Mouse (Mus musculus) liver, embryonic 12.5 days (tissue): ENCODE results near the gene Ptp4a2. TPM values are rescaled to one million over a fixed set of nuclear protein-coding genes. Genes with fewer than 3 reads are reported as not detected.
A peak's percentile ranks its signal among the peaks of the same experiment; 100 is the strongest.

Source experiments
- ATAC-seq: fragments of 200-750 bp; cut with Nextera tagmentation; 2 replicates; pipeline ENCODE4 v1.8.0; 2017; ENCODE audit warnings: moderate number of reproducible peaks, mild to moderate bottlenecking, moderate library complexity
- H3K27ac ChIP-seq: fragments of 300-500 bp; sonication (generic); 2 replicates; pipeline ENCODE4 v1.5.1; 2016; ENCODE audit warnings: mild to moderate bottlenecking
- H3K27me3 ChIP-seq: fragments of 300-500 bp; sonication (generic); replicated peaks from 2 replicates; pipeline ENCODE4 v1.6.1; 2016; ENCODE audit warnings: mild to moderate bottlenecking, moderate library complexity
- H3K36me3 ChIP-seq: fragments of 300-500 bp; sonication (generic); 2 replicates; pipeline ENCODE4 v1.6.1; 2016; ENCODE audit warnings: mild to moderate bottlenecking, moderate library complexity
- H3K4me1 ChIP-seq: fragments of 300-500 bp; sonication (generic); 2 replicates; pipeline ENCODE4 v1.6.1; 2016
- H3K4me2 ChIP-seq: fragments of 300-500 bp; sonication (generic); 2 replicates; pipeline ENCODE4 v1.6.1; 2016; ENCODE audit warnings: mild to moderate bottlenecking, moderate library complexity
- H3K4me3 ChIP-seq: fragments of 300-500 bp; sonication (generic); 2 replicates; pipeline ENCODE4 v1.5.1; 2016; ENCODE audit warnings: mild to moderate bottlenecking, moderate library complexity
- H3K9ac ChIP-seq: fragments of 300-500 bp; sonication (generic); 2 replicates; pipeline ENCODE4 v1.6.1; 2016; ENCODE audit warnings: mild to moderate bottlenecking, moderate library complexity
- H3K9me3 ChIP-seq: fragments of 300-500 bp; sonication (generic); replicated peaks from 2 replicates; pipeline ENCODE4 v1.6.1; 2016; ENCODE audit warnings: mild to moderate bottlenecking, moderate library complexity
- WGBS: fragments of 180-500 bp; shearing (Covaris S2); methylation state at CpG from one replicate; pipeline ENCODE4 v1.1.7; 2016; ENCODE audit not compliant: insufficient replicate concordance; 5-methylcytosine and 5-hydroxymethylcytosine counted together
- polyA plus RNA-seq: library from polyadenylated mRNA; unstranded; fragments of >200 nt; fragmentation: Nextera tagmentation; extraction: Ambion mirVana; gene quantifications from 2 replicates; pipeline ENCODE4 v1.2.1, GENCODE M21; 2016

Gene Ptp4a2
- polyA plus RNA-seq, 1 experiment from 2014 or later: 229 TPM

GRCm38 (mm10) chr4:129805059-129805458, 6.0 kb upstream of the Ptp4a2 start:
- H3K4me1 ChIP-seq: peaks cover 5% of the 10 kb centered on the region; the same call in 1 of the 2 replicates
- no peak for ATAC-seq
- H3K4me3 ChIP-seq: no peak overlapping the region
- no peak overlapping the region for H3K27ac ChIP-seq
- no peaks in the 10 kb centered on the region for H3K9me3 ChIP-seq
- H3K27me3 ChIP-seq: peaks cover 21% of the 10 kb centered on the region
- no peak overlapping the region for H3K9ac ChIP-seq
- 71% methylated on average over 3 of the region's 3 CpGs for WGBS
- no peaks in the 10 kb centered on the region for H3K36me3 ChIP-seq
- H3K4me2 ChIP-seq: no peak overlapping the region

DNA sequence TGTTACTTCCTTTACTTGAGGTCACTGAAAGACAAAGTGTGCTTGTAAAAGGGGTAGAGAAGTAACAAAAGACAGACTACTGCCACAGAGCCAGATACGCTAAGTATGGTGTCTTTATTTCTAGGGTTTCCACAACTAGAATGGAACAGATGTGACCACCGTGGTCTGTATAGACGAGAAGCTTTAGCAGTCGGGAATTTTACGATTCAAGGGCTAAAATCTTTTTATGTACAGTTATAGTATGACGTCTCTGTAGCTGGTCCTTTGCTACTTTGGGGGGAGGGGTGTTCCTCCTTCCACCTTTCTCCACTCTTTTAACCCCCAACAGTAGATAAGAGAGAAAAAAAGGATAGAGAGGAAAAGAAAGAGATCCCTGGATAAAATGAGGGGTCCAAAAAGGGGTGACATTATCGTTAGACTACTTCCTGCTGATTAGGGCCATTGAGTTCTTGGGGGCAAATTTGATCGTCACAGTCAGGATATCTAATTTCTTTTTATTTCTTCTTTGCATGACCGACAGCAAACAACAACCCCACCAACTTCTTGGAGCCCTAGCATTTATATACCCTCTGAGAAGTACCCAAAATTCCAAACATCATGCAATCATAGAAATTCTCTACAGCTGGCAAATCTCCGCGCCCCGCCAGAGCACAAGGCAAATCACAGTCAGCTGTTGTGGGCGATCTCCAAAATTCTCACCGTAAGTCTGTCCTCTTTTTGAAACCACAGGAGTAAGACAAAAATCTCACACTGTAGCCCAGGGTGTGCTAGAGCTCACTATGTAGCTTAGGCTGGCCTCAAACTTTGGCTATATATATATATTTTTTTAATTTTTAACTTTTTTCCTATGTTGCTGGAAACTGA, 818 bp downstream of the Ptp4a2 start:
- no peaks in the 10 kb centered on the region for H3K9me3 ChIP-seq
- H3K27me3 ChIP-seq: peaks cover 47% of the 10 kb centered on the region
- no peaks in the 10 kb centered on the region for H3K36me3 ChIP-seq
- WGBS: 42% methylated on average over 14 of the region's 14 CpGs
- ATAC-seq: no peak
- H3K4me3 ChIP-seq: peak overlapping the region; percentile 43; the same call in 1 of the 2 replicates
- H3K9ac ChIP-seq: no peak overlapping the region
- peaks cover 16% of the 10 kb centered on the region for H3K4me1 ChIP-seq
- H3K4me2 ChIP-seq: peak overlapping the region; percentile 70
- H3K27ac ChIP-seq: no peak overlapping the region

- H3K4me2 ChIP-seq: no peak overlapping the region
- no peak overlapping the region for H3K4me3 ChIP-seq
- 82% methylated on average over 6 of the region's 6 CpGs for WGBS
- H3K27me3 ChIP-seq: peaks cover 2% of the 10 kb centered on the region; the same call in 1 of the 2 replicates
- ATAC-seq: no peak
- no peak overlapping the region for H3K27ac ChIP-seq
- H3K4me1 ChIP-seq: peaks cover 35% of the 10 kb centered on the region
- H3K9ac ChIP-seq: no peak overlapping the region
- no peaks in the 10 kb centered on the region for H3K9me3 ChIP-seq
- no peaks in the 10 kb centered on the region for H3K36me3 ChIP-seq
These were observed 6.6 kb downstream of the Ptp4a2 start for GRCm38 (mm10) chr4:129817591-129817990.

DNA sequence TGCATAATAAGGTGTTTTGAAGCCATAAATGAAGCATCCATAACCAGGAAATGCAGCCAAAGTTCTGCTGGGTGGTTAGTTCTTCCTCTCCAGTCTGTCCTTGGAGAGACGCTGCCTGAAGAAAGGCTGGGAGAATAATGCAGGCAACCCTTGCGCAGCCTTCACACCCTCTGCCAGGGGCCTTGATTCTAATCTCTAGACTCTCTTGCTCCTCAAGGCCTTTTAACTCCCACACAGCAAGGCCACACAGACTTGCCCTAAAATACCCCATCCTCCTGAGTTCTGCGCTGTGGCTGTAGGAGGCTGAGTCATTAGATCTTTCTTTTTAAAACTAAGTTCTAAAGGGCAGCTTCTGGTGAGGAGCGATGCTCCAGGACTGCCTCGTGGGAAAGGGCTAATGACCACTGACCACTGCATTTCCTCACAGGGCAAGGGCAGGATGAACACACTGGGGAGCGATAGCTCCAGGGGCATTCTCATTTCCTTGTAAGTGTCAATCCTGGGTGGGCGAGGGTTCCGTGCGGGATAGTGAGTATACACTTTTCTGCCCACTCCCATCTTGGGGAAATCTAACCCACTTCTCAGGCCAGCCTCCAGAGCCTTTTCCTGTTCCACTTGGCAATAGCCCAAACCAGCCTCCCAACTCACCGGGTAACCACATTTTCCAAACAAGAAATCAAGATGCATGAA, 7.6 kb downstream of the Ptp4a2 start:
- peak overlapping the region; percentile 16; the same call in 1 of the 2 replicates for H3K27ac ChIP-seq
- H3K9me3 ChIP-seq: no peaks in the 10 kb centered on the region
- 0 out of 2 replicates have a peak, but pooled peaks cover 3% of the 10 kb centered on the region for H3K36me3 ChIP-seq
- H3K27me3 ChIP-seq: no peaks in the 10 kb centered on the region
- peaks cover 46% of the 10 kb centered on the region for H3K4me1 ChIP-seq
- H3K4me2 ChIP-seq: peak overlapping the region; percentile 92
- H3K4me3 ChIP-seq: no peak overlapping the region
- 47% methylated on average over 10 of the region's 10 CpGs for WGBS
- no peak for ATAC-seq
- 0 out of 2 replicates have a peak overlapping the region, but pooled peaks have one; percentile 95 for H3K9ac ChIP-seq

- 0 out of 2 replicates have a peak, but pooled peaks cover 3% of the 10 kb centered on the region for H3K36me3 ChIP-seq
- peak overlapping the region; percentile 93 for H3K4me3 ChIP-seq
- peaks cover 56% of the 10 kb centered on the region for H3K4me1 ChIP-seq
- no peaks in the 10 kb centered on the region for H3K9me3 ChIP-seq
- peak overlapping the region; percentile 95 for H3K9ac ChIP-seq
- no peaks in the 10 kb centered on the region for H3K27me3 ChIP-seq
- under 1% methylated on average over 67 of the region's 83 CpGs for WGBS
- peak overlapping the region; percentile 94 for H3K27ac ChIP-seq
- peak overlapping the region; percentile 92 for H3K4me2 ChIP-seq
- ATAC-seq: peak; percentile 96
These were observed 8.8 kb downstream of the Ptp4a2 start for GRCm38 (mm10) chr4:129819712-129820336.

- Histone ChIP-seq H3K27ac (peak overlapping the region; percentile 94), H3K4me3 (peak overlapping the region; percentile 93), H3K4me2 (peak overlapping the region; percentile 92), H3K9ac (peak overlapping the region; percentile 95), H3K9me3 (no peaks in the 10 kb centered on the region), H3K4me1 (peaks cover 61% of the 10 kb centered on the region), H3K36me3 (peaks cover 5% of the 10 kb centered on the region), H3K27me3 (no peaks in the 10 kb centered on the region)
- under 1% methylated on average over 48 of the region's 79 CpGs for WGBS
- peak; percentile 74 for ATAC-seq
These were observed 9.5 kb downstream of the Ptp4a2 start for GRCm38 (mm10) chr4:129820417-129821086.

DNA sequence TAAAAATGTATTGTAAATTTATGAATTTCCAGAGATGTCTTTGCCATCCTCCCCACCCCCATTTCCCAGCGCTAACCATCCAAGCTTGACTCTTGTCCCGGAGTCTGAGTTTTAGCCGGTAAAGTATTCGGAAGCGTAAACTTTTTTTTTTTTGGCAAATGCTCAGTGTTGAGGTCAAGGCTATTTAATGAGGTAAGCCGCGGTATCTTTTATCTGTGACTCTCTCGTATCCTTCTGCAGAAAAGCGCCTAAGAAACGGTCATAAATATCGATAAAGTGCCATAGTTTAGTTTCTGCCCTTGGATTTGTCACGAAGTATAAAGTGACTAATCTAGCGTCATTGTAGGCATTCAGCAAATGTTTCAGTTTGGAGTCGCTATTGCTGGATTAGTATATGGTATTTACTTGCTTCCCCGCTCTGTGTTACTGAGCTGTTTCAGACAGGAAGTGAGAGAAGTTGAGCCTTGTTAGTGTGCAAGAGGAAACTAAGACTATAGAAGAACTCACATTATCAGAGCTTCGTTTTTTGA, 10.1 kb downstream of the Ptp4a2 start:
- Histone ChIP-seq H3K27ac (peak overlapping the region; percentile 94), H3K9ac (peak overlapping the region; percentile 95), H3K27me3 (no peaks in the 10 kb centered on the region), H3K36me3 (peaks cover 7% of the 10 kb centered on the region), H3K4me2 (peak overlapping the region; percentile 92), H3K9me3 (no peaks in the 10 kb centered on the region), H3K4me1 (peaks cover 67% of the 10 kb centered on the region), H3K4me3 (peak overlapping the region; percentile 93)
- under 1% methylated on average over 16 of the region's 16 CpGs for WGBS
- ATAC-seq: no peak

DNA sequence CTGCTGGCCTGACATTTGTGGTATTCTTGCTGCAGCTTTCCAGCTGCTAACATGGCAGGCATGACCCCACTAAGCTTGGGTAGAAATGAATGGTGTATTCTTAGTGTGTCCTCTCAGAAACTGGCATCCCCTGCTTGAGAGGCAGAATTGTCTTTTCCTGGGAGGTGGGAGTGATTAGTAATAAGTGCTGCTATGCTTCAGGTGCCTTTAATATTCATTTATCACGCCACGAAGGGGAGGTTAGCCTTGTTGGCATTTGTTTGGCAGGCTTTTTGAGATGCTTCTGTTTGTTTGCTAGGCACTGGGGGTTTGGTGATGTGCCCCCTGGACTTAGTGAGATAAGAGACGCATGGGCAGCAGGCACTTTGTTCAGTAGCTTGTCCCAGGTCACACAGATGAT, 11.3 kb downstream of the Ptp4a2 start:
- H3K4me3 ChIP-seq: peak overlapping the region; percentile 93
- H3K9me3 ChIP-seq: no peaks in the 10 kb centered on the region
- H3K36me3 ChIP-seq: peaks cover 14% of the 10 kb centered on the region
- peak overlapping the region; percentile 94 for H3K27ac ChIP-seq
- peak overlapping the region; percentile 95 for H3K9ac ChIP-seq
- WGBS: 7% methylated on average over 3 of the region's 3 CpGs
- H3K4me2 ChIP-seq: peak overlapping the region; percentile 92
- H3K4me1 ChIP-seq: peaks cover 79% of the 10 kb centered on the region
- no peaks in the 10 kb centered on the region for H3K27me3 ChIP-seq
- no peak for ATAC-seq

- no peaks in the 10 kb centered on the region for H3K27me3 ChIP-seq
- H3K4me1 ChIP-seq: peaks cover 81% of the 10 kb centered on the region
- H3K9ac ChIP-seq: 0 out of 2 replicates have a peak overlapping the region, but pooled peaks have one; percentile 95
- peak overlapping the region; percentile 94 for H3K27ac ChIP-seq
- peaks cover 16% of the 10 kb centered on the region for H3K36me3 ChIP-seq
- no peaks in the 10 kb centered on the region for H3K9me3 ChIP-seq
- WGBS: 69% methylated on average over 4 of the region's 4 CpGs
- H3K4me3 ChIP-seq: peak overlapping the region; percentile 93; the same call in 1 of the 2 replicates
- ATAC-seq: no peak
- peak overlapping the region; percentile 92 for H3K4me2 ChIP-seq
These were observed 12.3 kb downstream of the Ptp4a2 start for GRCm38 (mm10) chr4:129823216-129823810.

- H3K27me3 ChIP-seq: no peaks in the 10 kb centered on the region
- no peak overlapping the region for H3K4me3 ChIP-seq
- peaks cover 92% of the 10 kb centered on the region for H3K4me1 ChIP-seq
- H3K27ac ChIP-seq: no peak overlapping the region
- H3K36me3 ChIP-seq: peaks cover 16% of the 10 kb centered on the region
- 77% methylated on average over 3 of the region's 3 CpGs for WGBS
- no peak for ATAC-seq
- no peak overlapping the region for H3K4me2 ChIP-seq
- no peaks in the 10 kb centered on the region for H3K9me3 ChIP-seq
- no peak overlapping the region for H3K9ac ChIP-seq
These were observed 16.6 kb downstream of the Ptp4a2 start for GRCm38 (mm10) chr4:129827611-129828010.

GRCm38 (mm10) chr4:129828081-129828480, 17.1 kb downstream of the Ptp4a2 start:
- Histone ChIP-seq H3K9me3 (no peaks in the 10 kb centered on the region), H3K27ac (no peak overlapping the region), H3K36me3 (peaks cover 16% of the 10 kb centered on the region), H3K9ac (no peak overlapping the region), H3K4me2 (no peak overlapping the region), H3K27me3 (no peaks in the 10 kb centered on the region), H3K4me3 (no peak overlapping the region), H3K4me1 (peaks cover 87% of the 10 kb centered on the region)
- ATAC-seq: no peak
- 65% methylated on average over 3 of the region's 3 CpGs for WGBS
